ENCODE assay signal across 22 mouse cellular contexts in the genomic region with DNA sequence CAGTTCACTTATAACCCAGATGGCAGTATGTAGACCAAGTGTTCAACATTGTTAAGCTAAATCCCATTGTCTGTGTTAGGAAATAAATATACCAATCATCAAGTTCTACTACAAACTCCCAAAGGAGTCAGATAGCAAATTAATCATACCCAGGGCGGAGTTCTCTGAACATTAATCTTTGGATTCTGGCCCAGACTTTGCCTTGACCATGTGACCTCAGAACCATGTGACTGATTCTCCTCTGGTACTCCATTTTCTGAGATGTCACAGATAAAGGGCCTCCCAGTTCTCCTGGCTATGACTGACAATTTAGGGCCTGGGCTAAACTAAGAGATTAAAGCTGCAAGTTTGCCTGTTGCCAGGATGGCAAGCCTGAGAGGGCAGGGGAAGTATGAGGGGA. TPM values are rescaled to one million over a fixed set of nuclear protein-coding genes. Genes with fewer than 3 reads are reported as not detected.
DNase-seq lines count a peak whose midpoint lies in the region; ATAC-seq and TF ChIP-seq lines count a peak whose summit lies in the region.
"Had no signal": no experiment of that assay in that cellular context is flagged by ENCODE, and none has a peak within 500 bp of the region (broad histone marks: within the 10 kb centered on the region; RNA-seq: fewer than 3 reads in every experiment).

No protein-coding gene starts in this region.

- peaks cover 6% of the 10 kb centered on the region for H3K79me2 ChIP-seq in C2C12 (ENCODE audit: control insufficient read depth, insufficient read depth)

- no peak overlapping the region for H3ac ChIP-seq in C2C12 (ENCODE audit: control insufficient read depth, insufficient read length, low read depth)

- DNase-seq in heart, adult 8-10 months (ENCODE audit: low spot score) = peak; percentile 4
- no peak for DNase-seq in heart, postnatal 10 days
- DNase-seq in 3T3-L1 (ENCODE audit: low read depth, low spot score) = peak; percentile 98
- DNase-seq in adrenal gland, postnatal 14 days = peak; percentile 70
- no peak for DNase-seq in hindbrain, embryonic 14.5 days (ENCODE audit: low spot score)
- no peak for DNase-seq in urinary bladder, postnatal 4 days (ENCODE audit: low spot score in 2 of 2)
- DNase-seq in thymus, adult 2 months = no peak
- DNase-seq: cerebellum, adult 9-10 months; gastrocnemius, postnatal 10 days; lung, adult 18-20 months; lung, postnatal 10 days; thymus, adult 18-20 months; thymus, postnatal 4 days had no signal

- no peak for TF ChIP-seq CTCF in C2C12 (IDR thresholded peaks at IDR 0.05; ENCODE audit: control insufficient read depth, insufficient read depth, insufficient read length)
- TF ChIP-seq CTCF in thymus, adult 2 months (IDR thresholded peaks at IDR 0.05; ENCODE audit: borderline replicate concordance, control insufficient read depth, extremely low read depth, insufficient read depth, low read length, poor library complexity) = no peak

- no peak for ATAC-seq in hindbrain, embryonic 14.5 days (ENCODE audit: low FRiP score)
- ATAC-seq: forebrain, embryonic 14.5 days; Patski had no signal

- H3K79me3 ChIP-seq in C2C12 (ENCODE audit: low read depth) = no peaks in the 10 kb centered on the region

- H3K27ac ChIP-seq in hindbrain, embryonic 14.5 days = no peak overlapping the region
- no peak overlapping the region for H3K27ac ChIP-seq in thymus, adult 2 months (ENCODE audit: control insufficient read depth, insufficient read depth, low read length)
- H3K27ac ChIP-seq: heart, embryonic 13.5 days; hindbrain, embryonic 12.5 days; layer of hippocampus, adult 2 months; midbrain, embryonic 12.5 days had no signal

- H3K4me1 ChIP-seq in hindbrain, embryonic 14.5 days (replicated peaks; ENCODE audit: control insufficient read depth, insufficient read depth, low read length) = no peaks in the 10 kb centered on the region
- H3K4me1 ChIP-seq in thymus, adult 2 months (replicated peaks; ENCODE audit: control insufficient read depth, insufficient read depth, low read length) = no peaks in the 10 kb centered on the region
- H3K4me1 ChIP-seq: heart, embryonic 13.5 days; hindbrain, embryonic 12.5 days; midbrain, embryonic 12.5 days had no signal

- no peaks in the 10 kb centered on the region for H3K9me3 ChIP-seq in hindbrain, embryonic 14.5 days (ENCODE audit: control insufficient read depth, low read length)
- H3K9me3 ChIP-seq: heart, embryonic 13.5 days; hindbrain, embryonic 12.5 days; midbrain, embryonic 12.5 days had no signal

- no peaks in the 10 kb centered on the region for H3K27me3 ChIP-seq in C2C12 (ENCODE audit: control insufficient read depth, insufficient read depth, insufficient read length)
- H3K27me3 ChIP-seq in hindbrain, embryonic 14.5 days (ENCODE audit: control insufficient read depth, insufficient read depth, low read length) = no peaks in the 10 kb centered on the region
- no peaks in the 10 kb centered on the region for H3K27me3 ChIP-seq in thymus, adult 2 months (ENCODE audit: control insufficient read depth, insufficient read depth, low read length)
- H3K27me3 ChIP-seq: hindbrain, embryonic 12.5 days; midbrain, embryonic 12.5 days; Patski had no signal

- WGBS in hindbrain, embryonic 14.5 days = 78% methylated on average over 1 of the region's 1 CpGs
- 89% methylated on average over 1 of the region's 1 CpGs for WGBS in thymus, adult 2 months

- no peak overlapping the region for H3K4me2 ChIP-seq in hindbrain, embryonic 14.5 days (replicated peaks)
- H3K4me2 ChIP-seq: heart, embryonic 13.5 days; hindbrain, embryonic 12.5 days; liver, embryonic 11.5 days; midbrain, embryonic 12.5 days had no signal

- H3K4me3 ChIP-seq in C2C12 (ENCODE audit: insufficient read depth, poor library complexity, severe bottlenecking) = no peak overlapping the region
- H3K4me3 ChIP-seq in hindbrain, embryonic 14.5 days (replicated peaks; ENCODE audit: low read length) = no peak overlapping the region
- no peak overlapping the region for H3K4me3 ChIP-seq in thymus, adult 2 months (ENCODE audit: control insufficient read depth, insufficient read depth, low read length)
- H3K4me3 ChIP-seq: heart, embryonic 13.5 days; hindbrain, embryonic 12.5 days; layer of hippocampus, adult 2 months; midbrain, embryonic 12.5 days had no signal

- no peak overlapping the region for H3K9ac ChIP-seq in hindbrain, embryonic 14.5 days
- H3K9ac ChIP-seq: heart, embryonic 13.5 days; hindbrain, embryonic 12.5 days; midbrain, embryonic 12.5 days had no signal

- TF ChIP-seq POLR2A in thymus, adult 2 months (IDR thresholded peaks at IDR 0.05; ENCODE audit: control insufficient read depth, extremely low read depth, insufficient read depth, low read length, poor library complexity) = no peak

- intact Hi-C loops in heart, postnatal 10 days (cut with DNase I) = no loop called here

- no peaks in the 10 kb centered on the region for H3K36me3 ChIP-seq in C2C12 (ENCODE audit: control insufficient read depth, insufficient read depth)
- H3K36me3 ChIP-seq in hindbrain, embryonic 14.5 days (replicated peaks; ENCODE audit: control insufficient read depth, insufficient read depth) = no peaks in the 10 kb centered on the region
- H3K36me3 ChIP-seq in thymus, adult 2 months (ENCODE audit: control insufficient read depth, insufficient read depth, low read length) = no peaks in the 10 kb centered on the region
- H3K36me3 ChIP-seq: heart, embryonic 13.5 days; hindbrain, embryonic 12.5 days; midbrain, embryonic 12.5 days had no signal

TF ChIP-seq in C2C12, 6 proteins besides CTCF, POLR2A, EP300 and RAD21:
- TF ChIP-seq MAX (IDR thresholded peaks at IDR 0.05) (no peak), USF1 (IDR thresholded peaks at IDR 0.05; ENCODE audit: low read depth) (peak; percentile 98)

RNA-seq across cellular contexts. Expression of a gene that starts 12.3 kb away (rescaled TPM):
- under 1 TPM; 0.17 to 0.41 (median 0.22) TPM for total RNA-seq in heart, adult 8-10 months (2022)
- total RNA-seq in heart, postnatal 10 days (2021) = under 1 TPM in 1 of 2 experiments, not detected in 1; 0.62 TPM
- 36.6 TPM for polyA plus RNA-seq in C2C12 (2012; fragmentation: generic; extraction: Trizol)
- 68.3 and 86.2 TPM in 2 replicates for total RNA-seq in adrenal gland, postnatal 14 days (2021)
- 32.4 and 38.9 TPM in 2 replicates for polyA plus RNA-seq in hindbrain, embryonic 14.5 days (2014; fragmentation: Nextera tagmentation; extraction: Ambion mirVana)
- polyA plus RNA-seq in thymus, adult 2 months (2012; rRNA removed) = 4.1 and 4.5 TPM in 2 replicates
- total RNA-seq: granulocyte monocyte progenitor cell, adult 5-6 weeks had no signal

RNA-seq across cellular contexts. Expression of a gene that starts 49.3 kb away (rescaled TPM):
- 10 to 100 TPM; 84.6 to 97.9 (median 92.4) TPM for total RNA-seq in heart, adult 8-10 months (2022)
- 10 to 100 TPM; 44.1 to 53.9 TPM for total RNA-seq in heart, postnatal 10 days (2021)
- 7.1 TPM for polyA plus RNA-seq in C2C12 (2012; fragmentation: generic; extraction: Trizol)
- total RNA-seq in adrenal gland, postnatal 14 days (2021) = 15.7 and 18.2 TPM in 2 replicates
- polyA plus RNA-seq in hindbrain, embryonic 14.5 days (2014; fragmentation: Nextera tagmentation; extraction: Ambion mirVana) = 10.2 and 10.9 TPM in 2 replicates
- 2.5 and 4.5 TPM in 2 replicates for polyA plus RNA-seq in thymus, adult 2 months (2012; rRNA removed)

Comparison
In these comparisons a context has a peak if more than half of its experiments do, and no peak if none do; other contexts are left out.
1. DNase-seq: peak in heart, adult 8-10 months (single experiment), 3T3-L1 (single experiment) and adrenal gland, postnatal 14 days (single experiment); none in heart, postnatal 10 days (0 of 2), hindbrain, embryonic 14.5 days (single experiment), urinary bladder, postnatal 4 days (0 of 2) and thymus, adult 2 months (single experiment).
2. RNA of a gene that starts 12.3 kb away (total RNA-seq): 68.3 to 86.2 TPM in adrenal gland, postnatal 14 days; 0.62 TPM in heart, postnatal 10 days and 0.17 to 0.41 TPM in heart, adult 8-10 months; every median in the first group is over 10 times any median in the second.